Mouse (Mus musculus): ENCODE measurements at regions not wholly inside any gene's neighbourhood (a gene's known extent, or its start where the extent isn't known, plus 50 kb on each side); places are given as distances from the start of the nearest gene placed in this dataset.

- Histone ChIP-seq H3K36me3 (ENCODE audit: control insufficient read depth, insufficient read depth, low read length) (no peaks in the 10 kb centered on the region), H3K9me3 (ENCODE audit: control insufficient read depth, low read length) (no peaks in the 10 kb centered on the region), H3K4me2 (ENCODE audit: low read depth, low read length) (no peak overlapping the region), H3K27ac (ENCODE audit: low read length) (no peak overlapping the region), H3K27me3 (ENCODE audit: control insufficient read depth, insufficient read depth, low read depth, low read length) (no peaks in the 10 kb centered on the region), H3K4me1 (replicated peaks; ENCODE audit: control insufficient read depth, insufficient read depth, low read length) (no peaks in the 10 kb centered on the region), H3K4me3 (ENCODE audit: low read length) (no peak overlapping the region), H3K9ac (ENCODE audit: low read length) (no peak overlapping the region)
- WGBS, result 50% methylated on average over 16 of the region's 16 CpGs
- ATAC-seq (ENCODE audit: low read depth), result no peak
These were observed 89.6 kb upstream of the Id4 start for GRCm38 (mm10) chr13:48171309-48171953.

DNA sequence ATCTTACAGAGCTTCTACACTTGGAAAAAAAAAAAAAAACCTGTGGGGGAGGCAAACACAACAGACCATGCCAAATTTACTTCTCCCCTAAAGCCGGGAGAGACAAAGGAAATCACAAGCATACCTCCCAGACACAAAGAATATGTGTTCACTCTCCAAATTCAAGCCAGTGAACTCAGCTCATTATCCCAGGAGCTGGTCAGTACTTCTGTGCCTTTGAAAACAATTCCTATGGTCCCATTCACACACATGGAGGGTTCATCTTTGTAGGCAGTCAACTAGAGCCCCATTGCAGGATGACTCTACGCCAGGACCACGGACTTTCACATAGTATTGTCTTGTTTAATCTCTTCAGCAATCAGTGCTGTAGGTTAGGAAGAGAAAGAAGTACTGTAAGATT is 89.0 kb upstream of the Id4 start:
- Histone ChIP-seq H3K27ac (ENCODE audit: low read length) (no peak overlapping the region), H3K27me3 (ENCODE audit: control insufficient read depth, insufficient read depth, low read depth, low read length) (no peaks in the 10 kb centered on the region), H3K9me3 (ENCODE audit: control insufficient read depth, low read length) (no peaks in the 10 kb centered on the region), H3K36me3 (ENCODE audit: control insufficient read depth, insufficient read depth, low read length) (no peaks in the 10 kb centered on the region), H3K4me2 (ENCODE audit: low read depth, low read length) (no peak overlapping the region), H3K4me1 (replicated peaks; ENCODE audit: control insufficient read depth, insufficient read depth, low read length) (no peaks in the 10 kb centered on the region), H3K9ac (ENCODE audit: low read length) (no peak overlapping the region), H3K4me3 (ENCODE audit: low read length) (no peak overlapping the region)
- no peak for ATAC-seq (ENCODE audit: low read depth)
- WGBS, result 65% methylated on average over 3 of the region's 3 CpGs

- H3K27ac ChIP-seq (ENCODE audit: low read length), result no peak overlapping the region
- no peaks in the 10 kb centered on the region for H3K36me3 ChIP-seq (ENCODE audit: control insufficient read depth, insufficient read depth, low read length)
- 78% methylated on average over 2 of the region's 2 CpGs for WGBS
- H3K4me2 ChIP-seq (ENCODE audit: low read depth, low read length), result no peak overlapping the region
- ATAC-seq (ENCODE audit: low read depth), result no peak
- H3K4me3 ChIP-seq (ENCODE audit: low read length), result no peak overlapping the region
- no peaks in the 10 kb centered on the region for H3K9me3 ChIP-seq (ENCODE audit: control insufficient read depth, low read length)
- H3K27me3 ChIP-seq (ENCODE audit: control insufficient read depth, insufficient read depth, low read depth, low read length), result no peaks in the 10 kb centered on the region
- no peaks in the 10 kb centered on the region for H3K4me1 ChIP-seq (replicated peaks; ENCODE audit: control insufficient read depth, insufficient read depth, low read length)
- H3K9ac ChIP-seq (ENCODE audit: low read length), result no peak overlapping the region
These were observed 68.6 kb upstream of the Id4 start for GRCm38 (mm10) chr13:48192476-48192875.

DNA sequence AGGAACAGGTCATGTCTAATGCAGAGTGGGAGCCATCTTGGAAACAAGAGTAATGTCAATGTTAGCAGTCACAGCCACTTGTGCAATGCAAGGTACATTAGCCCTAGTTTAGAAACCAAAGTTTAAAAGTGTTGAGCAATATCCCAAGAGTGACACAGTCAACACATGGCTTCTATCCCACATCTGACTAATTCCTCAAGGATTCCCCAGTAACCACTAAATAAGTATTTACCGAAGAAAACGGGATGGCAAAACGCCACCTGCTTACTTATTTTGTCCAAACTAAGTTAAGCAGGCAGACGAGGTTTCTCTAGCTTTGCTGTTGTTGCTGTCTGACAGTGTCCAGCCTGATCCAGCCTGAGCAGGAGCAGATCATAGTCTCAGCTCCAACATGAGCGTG is 67.1 kb upstream of the Id4 start:
- Histone ChIP-seq H3K4me3 (ENCODE audit: low read length) (no peak overlapping the region), H3K9ac (ENCODE audit: low read length) (no peak overlapping the region), H3K27me3 (ENCODE audit: control insufficient read depth, insufficient read depth, low read depth, low read length) (no peaks in the 10 kb centered on the region), H3K4me2 (ENCODE audit: low read depth, low read length) (no peak overlapping the region), H3K4me1 (replicated peaks; ENCODE audit: control insufficient read depth, insufficient read depth, low read length) (no peaks in the 10 kb centered on the region), H3K36me3 (ENCODE audit: control insufficient read depth, insufficient read depth, low read length) (no peaks in the 10 kb centered on the region), H3K9me3 (ENCODE audit: control insufficient read depth, low read length) (no peaks in the 10 kb centered on the region), H3K27ac (ENCODE audit: low read length) (no peak overlapping the region)
- ATAC-seq (ENCODE audit: low read depth), result no peak
- WGBS, result 84% methylated on average over 5 of the region's 5 CpGs

DNA sequence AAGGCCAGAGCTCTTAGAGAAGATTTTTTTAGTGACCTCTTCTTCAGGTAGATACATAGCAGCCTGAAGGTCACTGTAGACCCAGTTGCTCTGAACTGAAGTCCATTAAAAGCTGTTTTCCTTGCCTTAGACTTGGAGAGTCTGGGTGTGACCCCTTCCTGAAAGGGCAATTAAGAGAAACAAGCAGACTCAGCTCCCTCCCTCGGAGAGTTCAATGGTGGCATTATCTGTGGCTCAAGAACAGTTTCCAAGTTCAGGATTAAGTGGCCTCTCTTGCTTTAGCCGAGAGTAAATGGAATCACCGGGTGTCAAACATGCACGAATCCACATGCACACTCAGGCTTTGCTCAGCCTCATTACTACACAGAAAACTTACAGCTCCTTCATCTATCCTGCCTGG is 53.2 kb upstream of the Id4 start:
- H3K27ac ChIP-seq (ENCODE audit: low read length), result no peak overlapping the region
- H3K4me2 ChIP-seq (ENCODE audit: low read depth, low read length), result no peak overlapping the region
- no peak overlapping the region for H3K4me3 ChIP-seq (ENCODE audit: low read length)
- ATAC-seq (ENCODE audit: low read depth), result no peak
- H3K27me3 ChIP-seq (ENCODE audit: control insufficient read depth, insufficient read depth, low read depth, low read length), result no peaks in the 10 kb centered on the region
- H3K4me1 ChIP-seq (replicated peaks; ENCODE audit: control insufficient read depth, insufficient read depth, low read length), result no peaks in the 10 kb centered on the region
- no peaks in the 10 kb centered on the region for H3K9me3 ChIP-seq (ENCODE audit: control insufficient read depth, low read length)
- 42% methylated on average over 4 of the region's 4 CpGs for WGBS
- H3K9ac ChIP-seq (ENCODE audit: low read length), result no peak overlapping the region
- H3K36me3 ChIP-seq (ENCODE audit: control insufficient read depth, insufficient read depth, low read length), result no peaks in the 10 kb centered on the region

Measured in lung, embryonic 16.5 days (tissue).